Comparison of ENCODE assay signal across 18 mouse cellular contexts in the genomic region with DNA sequence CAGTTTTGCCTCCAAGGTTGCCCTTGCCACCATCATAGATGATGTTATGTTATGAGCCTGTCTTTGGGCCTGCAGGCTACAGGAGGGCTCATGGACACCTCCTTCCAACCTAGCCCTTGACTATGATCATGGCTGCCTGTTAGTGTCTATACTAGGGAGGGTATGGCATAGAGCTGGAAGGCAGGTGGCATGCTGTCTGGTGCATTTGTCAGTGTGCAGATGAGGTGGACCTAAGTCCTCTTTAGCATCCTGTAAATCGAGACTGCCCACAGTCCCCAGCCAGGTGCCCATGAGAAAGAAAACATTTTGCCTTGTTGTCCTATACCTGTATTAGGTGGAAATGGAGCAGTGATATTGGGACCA.
"Had no signal": no experiment of that assay in that cellular context is flagged by ENCODE, and none has a peak within 500 bp of the region (broad histone marks: within the 10 kb centered on the region; RNA-seq: fewer than 3 reads in every experiment).

No protein-coding gene starts in this region.

- H3K4me3 ChIP-seq: lung, embryonic 15.5 days; midbrain, embryonic 12.5 days; myocyte; neural tube, embryonic 13.5 days; neural tube, embryonic 15.5 days had no signal

- DNase-seq: lung, adult 2 months; lung, postnatal 14 days; lung, postnatal 36 days; retina, postnatal 1 day; right cerebral cortex, adult 18-20 months; right cerebral cortex, postnatal 25 days; right cerebral cortex, postnatal 4 days; spleen, adult 18-20 months; thymus, adult 18-20 months; thymus, postnatal 14 days; thymus, postnatal 36 days had no signal

- H3K9me3 ChIP-seq: lung, embryonic 15.5 days; midbrain, embryonic 12.5 days; neural tube, embryonic 13.5 days; neural tube, embryonic 15.5 days had no signal

- H3K9ac ChIP-seq: lung, embryonic 15.5 days; midbrain, embryonic 12.5 days; neural tube, embryonic 13.5 days; neural tube, embryonic 15.5 days had no signal

- ATAC-seq: lung, postnatal 0 days had no signal

- H3K27me3 ChIP-seq: lung, embryonic 15.5 days; midbrain, embryonic 12.5 days; neural tube, embryonic 13.5 days; neural tube, embryonic 15.5 days had no signal

- H3K4me1 ChIP-seq: lung, embryonic 15.5 days; midbrain, embryonic 12.5 days; neural tube, embryonic 13.5 days; neural tube, embryonic 15.5 days had no signal

- H3K4me2 ChIP-seq: lung, embryonic 15.5 days; midbrain, embryonic 12.5 days; neural tube, embryonic 13.5 days; neural tube, embryonic 15.5 days had no signal

- H3K27ac ChIP-seq: lung, embryonic 15.5 days; macrophage; midbrain, embryonic 12.5 days; neural tube, embryonic 13.5 days; neural tube, embryonic 15.5 days had no signal

- H3K36me3 ChIP-seq: lung, embryonic 15.5 days; midbrain, embryonic 12.5 days; neural tube, embryonic 13.5 days; neural tube, embryonic 15.5 days had no signal
